Mouse (Mus musculus) megakaryocyte, embryonic 14.5 days (primary cell): Measurements from ENCODE around the gene Pknox2.

Experiments used
- FLI1 ChIP-seq: IDR thresholded peaks from 2 replicates; pipeline ENCODE4 v1.6.1; 2012; ENCODE audit warnings: low read length, inconsistent platforms, mixed read lengths
- GATA1 ChIP-seq: IDR thresholded peaks from 3 replicates; pipeline ENCODE4 v1.6.1; 2012; ENCODE audit warnings: mixed read lengths, low read length, inconsistent platforms, borderline replicate concordance

GRCm38 (mm10) chr9:37120801-37121200, 26.4 kb downstream of the Pknox2 start:
- TF ChIP-seq GATA1 (no peak), FLI1 (no peak)
